Mouse (Mus musculus): ENCODE measurements around the gene Nrf1. TPM values are rescaled to one million over a fixed set of nuclear protein-coding genes. Genes with fewer than 3 reads are reported as not detected.
A peak's percentile ranks its signal among the peaks of the same experiment; 100 is the strongest.

Nrf1 gene
- 25.7 and 27.0 TPM in 2 replicates for polyA plus RNA-seq (2012; rRNA removed)

DNA sequence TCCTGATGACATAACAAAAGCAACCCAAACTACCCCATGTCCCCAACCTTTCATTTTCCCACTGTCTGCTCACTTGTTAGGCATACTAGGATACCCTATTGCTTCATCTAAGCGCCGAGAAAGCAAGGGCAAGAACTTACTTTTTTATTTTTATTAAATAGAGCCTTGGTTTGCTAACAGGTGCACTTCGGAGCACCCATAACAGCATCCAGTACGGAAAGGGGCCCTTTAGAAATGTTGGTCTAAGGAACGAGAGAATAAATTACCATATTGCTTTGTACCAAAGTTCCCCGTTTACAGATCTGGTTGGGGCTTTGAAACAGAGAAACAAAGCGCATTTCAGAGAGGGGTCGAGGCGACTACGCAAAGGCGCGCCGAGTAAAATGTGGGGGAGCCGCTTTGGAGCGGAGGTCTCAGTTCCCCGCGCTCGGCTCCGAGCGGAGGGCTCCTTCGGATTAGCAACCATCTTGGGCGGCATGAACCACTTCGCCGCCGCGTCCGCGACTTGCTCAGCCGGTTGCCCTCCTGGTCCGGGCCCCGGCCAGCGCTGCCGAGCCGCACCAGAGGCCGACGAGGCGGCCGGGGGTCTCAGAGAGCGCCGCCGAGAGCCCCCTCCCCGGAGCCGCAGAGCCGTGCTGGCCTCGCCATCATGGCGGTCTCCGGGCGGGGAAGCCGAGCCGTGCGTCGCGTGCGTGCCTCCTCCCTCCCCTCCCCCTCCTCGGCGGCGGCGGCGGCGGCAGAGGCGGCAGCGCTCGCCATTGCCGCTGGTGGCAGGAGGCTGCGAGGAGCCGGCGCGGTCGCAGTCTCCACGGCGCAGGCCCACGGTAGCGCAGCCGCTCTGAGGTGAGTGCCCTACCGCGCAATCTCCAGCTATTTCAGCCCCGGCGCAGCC is at the start of gene Nrf1:
TSS of gene Nrf1 (plus strand) at position 718 of the 892 bp plus-strand sequence.
- Histone ChIP-seq H3K4me3 (ENCODE audit: control insufficient read depth, low read depth, low read length) (peak within 1 kb of the TSS; percentile 96), H3K27me3 (ENCODE audit: control insufficient read depth, insufficient read depth, low read length) (no peaks in the 10 kb centered on the region), H3K27ac (ENCODE audit: control insufficient read depth, insufficient read depth, low read depth, low read length) (peak within 1 kb of the TSS; percentile 99), H3K36me3 (ENCODE audit: control insufficient read depth, insufficient read depth, low read length) (no peaks in the 10 kb centered on the region), H3K4me1 (ENCODE audit: control insufficient read depth, insufficient read depth, low read length) (peaks cover 3% of the 10 kb centered on the region; the same call in 1 of the 2 replicates)
- TF ChIP-seq CTCF (IDR thresholded peaks at IDR 0.05; ENCODE audit: control insufficient read depth, insufficient read depth, insufficient replicate concordance, low read depth, low read length) (no peak), POLR2A (IDR thresholded peaks at IDR 0.05; ENCODE audit: control insufficient read depth, low read depth, low read length) (peak; percentile 82)

- H3K4me1 ChIP-seq (ENCODE audit: control insufficient read depth, insufficient read depth, low read length) = no peaks in the 10 kb centered on the region
- no peak overlapping the region for H3K27ac ChIP-seq (ENCODE audit: control insufficient read depth, insufficient read depth, low read depth, low read length)
- TF ChIP-seq CTCF (IDR thresholded peaks at IDR 0.05; ENCODE audit: control insufficient read depth, insufficient read depth, insufficient replicate concordance, low read depth, low read length) (no peak), POLR2A (IDR thresholded peaks at IDR 0.05; ENCODE audit: control insufficient read depth, low read depth, low read length) (no peak)
- H3K4me3 ChIP-seq (ENCODE audit: control insufficient read depth, low read depth, low read length) = no peak overlapping the region
- no peaks in the 10 kb centered on the region for H3K27me3 ChIP-seq (ENCODE audit: control insufficient read depth, insufficient read depth, low read length)
- no peaks in the 10 kb centered on the region for H3K36me3 ChIP-seq (ENCODE audit: control insufficient read depth, insufficient read depth, low read length)
Measured at GRCm38 (mm10) chr6:29998140-29998539, 49.6 kb upstream of the Nrf1 start.

DNA sequence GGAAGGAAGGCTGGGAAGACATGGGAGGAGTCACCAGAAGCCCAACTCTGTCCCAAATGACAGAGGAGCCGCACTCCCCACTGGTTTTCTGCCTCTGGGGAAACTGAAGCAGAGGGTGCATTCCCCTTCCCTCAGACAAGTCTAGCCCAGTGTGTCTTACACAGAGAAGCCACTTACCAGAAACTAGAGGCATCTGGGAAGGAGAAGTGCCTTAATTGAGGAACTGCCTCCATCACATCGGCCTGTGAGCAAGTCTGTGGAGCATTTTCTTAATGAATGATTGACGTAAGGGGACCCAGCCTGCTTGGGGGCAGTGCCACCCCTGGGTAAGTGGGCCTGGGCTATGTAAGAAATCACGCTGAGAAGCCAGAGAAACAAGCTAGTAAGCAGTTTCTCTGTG is 49.0 kb upstream of the Nrf1 start:
- Histone ChIP-seq H3K4me1 (ENCODE audit: control insufficient read depth, insufficient read depth, low read length) (no peaks in the 10 kb centered on the region), H3K36me3 (ENCODE audit: control insufficient read depth, insufficient read depth, low read length) (no peaks in the 10 kb centered on the region), H3K27ac (ENCODE audit: control insufficient read depth, insufficient read depth, low read depth, low read length) (no peak overlapping the region), H3K4me3 (ENCODE audit: control insufficient read depth, low read depth, low read length) (no peak overlapping the region), H3K27me3 (ENCODE audit: control insufficient read depth, insufficient read depth, low read length) (no peaks in the 10 kb centered on the region)
- no peak for TF ChIP-seq POLR2A (IDR thresholded peaks at IDR 0.05; ENCODE audit: control insufficient read depth, low read depth, low read length)
- no peak for TF ChIP-seq CTCF (IDR thresholded peaks at IDR 0.05; ENCODE audit: control insufficient read depth, insufficient read depth, insufficient replicate concordance, low read depth, low read length)

- TF ChIP-seq POLR2A (IDR thresholded peaks at IDR 0.05; ENCODE audit: control insufficient read depth, low read depth, low read length) = no peak
- TF ChIP-seq CTCF (IDR thresholded peaks at IDR 0.05; ENCODE audit: control insufficient read depth, insufficient read depth, insufficient replicate concordance, low read depth, low read length) = no peak
- H3K36me3 ChIP-seq (ENCODE audit: control insufficient read depth, insufficient read depth, low read length) = no peaks in the 10 kb centered on the region
- H3K4me3 ChIP-seq (ENCODE audit: control insufficient read depth, low read depth, low read length) = no peak overlapping the region
- no peak overlapping the region for H3K27ac ChIP-seq (ENCODE audit: control insufficient read depth, insufficient read depth, low read depth, low read length)
- peaks cover 4% of the 10 kb centered on the region for H3K4me1 ChIP-seq (ENCODE audit: control insufficient read depth, insufficient read depth, low read length)
- H3K27me3 ChIP-seq (ENCODE audit: control insufficient read depth, insufficient read depth, low read length) = no peaks in the 10 kb centered on the region
Measured at GRCm38 (mm10) chr6:30002628-30003027, 45.2 kb upstream of the Nrf1 start.

- Histone ChIP-seq H3K27me3 (ENCODE audit: control insufficient read depth, insufficient read depth, low read length) (no peaks in the 10 kb centered on the region), H3K4me1 (ENCODE audit: control insufficient read depth, insufficient read depth, low read length) (peaks cover 4% of the 10 kb centered on the region), H3K27ac (ENCODE audit: control insufficient read depth, insufficient read depth, low read depth, low read length) (no peak overlapping the region), H3K4me3 (ENCODE audit: control insufficient read depth, low read depth, low read length) (no peak overlapping the region), H3K36me3 (ENCODE audit: control insufficient read depth, insufficient read depth, low read length) (no peaks in the 10 kb centered on the region)
- TF ChIP-seq POLR2A (IDR thresholded peaks at IDR 0.05; ENCODE audit: control insufficient read depth, low read depth, low read length) = no peak
- no peak for TF ChIP-seq CTCF (IDR thresholded peaks at IDR 0.05; ENCODE audit: control insufficient read depth, insufficient read depth, insufficient replicate concordance, low read depth, low read length)
Measured at GRCm38 (mm10) chr6:30005851-30006250, 41.9 kb upstream of the Nrf1 start.

DNA sequence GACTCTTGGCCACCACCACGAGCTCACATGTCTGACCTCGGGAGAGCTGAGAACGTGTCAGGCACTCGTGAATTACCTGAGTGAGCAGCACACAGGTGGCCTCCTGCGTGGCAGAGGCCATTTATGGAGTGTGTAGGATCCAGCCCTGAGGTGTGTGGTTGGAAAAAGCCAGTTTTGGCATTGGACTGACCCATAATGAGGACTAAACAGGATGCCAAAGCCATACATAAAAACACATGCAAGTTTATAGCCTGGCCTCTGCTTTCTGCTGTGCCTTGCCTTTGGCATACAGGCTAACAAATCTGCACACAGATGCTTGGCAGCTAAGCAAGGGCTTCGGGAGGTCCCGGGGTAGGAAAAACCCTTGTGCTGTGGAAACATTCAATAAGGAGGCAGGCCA is 38.6 kb upstream of the Nrf1 start:
- no peaks in the 10 kb centered on the region for H3K27me3 ChIP-seq (ENCODE audit: control insufficient read depth, insufficient read depth, low read length)
- no peak overlapping the region for H3K4me3 ChIP-seq (ENCODE audit: control insufficient read depth, low read depth, low read length)
- H3K27ac ChIP-seq (ENCODE audit: control insufficient read depth, insufficient read depth, low read depth, low read length) = no peak overlapping the region
- no peaks in the 10 kb centered on the region for H3K36me3 ChIP-seq (ENCODE audit: control insufficient read depth, insufficient read depth, low read length)
- H3K4me1 ChIP-seq (ENCODE audit: control insufficient read depth, insufficient read depth, low read length) = peaks cover under 1% of the 10 kb centered on the region; the same call in 1 of the 2 replicates
- TF ChIP-seq CTCF (IDR thresholded peaks at IDR 0.05; ENCODE audit: control insufficient read depth, insufficient read depth, insufficient replicate concordance, low read depth, low read length) = no peak

GRCm38 (mm10) chr6:30013520-30013919 is 34.3 kb upstream of the Nrf1 start:
- no peaks in the 10 kb centered on the region for H3K4me1 ChIP-seq (ENCODE audit: control insufficient read depth, insufficient read depth, low read length)
- no peaks in the 10 kb centered on the region for H3K36me3 ChIP-seq (ENCODE audit: control insufficient read depth, insufficient read depth, low read length)
- H3K27ac ChIP-seq (ENCODE audit: control insufficient read depth, insufficient read depth, low read depth, low read length) = no peak overlapping the region
- no peak for TF ChIP-seq POLR2A (IDR thresholded peaks at IDR 0.05; ENCODE audit: control insufficient read depth, low read depth, low read length)
- no peak for TF ChIP-seq CTCF (IDR thresholded peaks at IDR 0.05; ENCODE audit: control insufficient read depth, insufficient read depth, insufficient replicate concordance, low read depth, low read length)
- no peak overlapping the region for H3K4me3 ChIP-seq (ENCODE audit: control insufficient read depth, low read depth, low read length)
- no peaks in the 10 kb centered on the region for H3K27me3 ChIP-seq (ENCODE audit: control insufficient read depth, insufficient read depth, low read length)

All from testis, adult 2 months (tissue).